Mouse (Mus musculus): Measurements from ENCODE around the gene Tm6sf1. TPM values are rescaled to one million over a fixed set of nuclear protein-coding genes. Genes with fewer than 3 reads are reported as not detected.

The Tm6sf1 gene
- polyA plus RNA-seq, 1 experiment = 229 TPM

DNA sequence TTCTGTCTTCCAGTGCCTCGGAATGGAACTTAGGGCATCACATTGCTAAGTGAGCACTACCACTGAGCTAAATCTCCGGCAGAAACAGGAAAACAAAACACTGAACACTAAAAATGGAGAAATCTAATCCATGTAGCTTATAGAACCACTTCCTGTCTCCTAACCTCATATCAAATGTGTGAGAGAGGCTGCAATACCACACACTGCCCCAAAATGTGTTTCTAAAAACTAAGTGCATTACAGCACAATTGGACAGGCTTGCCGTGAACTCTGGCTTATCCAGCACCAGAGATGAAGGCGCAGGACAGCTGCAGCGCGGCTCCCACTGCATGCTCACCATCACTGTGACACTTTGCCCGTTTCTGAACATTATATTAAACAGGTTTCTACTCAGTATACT, 70.2 kb downstream of the Tm6sf1 start:
- no peak for DNase-seq
- TF ChIP-seq CTCF (IDR thresholded peaks at IDR 0.05; ENCODE audit: borderline replicate concordance, control insufficient read depth, extremely low read depth, insufficient read depth, low read length, poor library complexity) = no peak
- TF ChIP-seq POLR2A (IDR thresholded peaks at IDR 0.05; ENCODE audit: control insufficient read depth, extremely low read depth, insufficient read depth, low read length, poor library complexity) = no peak
- Histone ChIP-seq H3K27ac (ENCODE audit: control insufficient read depth, insufficient read depth, low read length) (no peak overlapping the region), H3K4me1 (replicated peaks; ENCODE audit: control insufficient read depth, insufficient read depth, low read length) (peaks cover 9% of the 10 kb centered on the region), H3K27me3 (ENCODE audit: control insufficient read depth, insufficient read depth, low read length) (no peaks in the 10 kb centered on the region), H3K36me3 (ENCODE audit: control insufficient read depth, insufficient read depth, low read length) (no peaks in the 10 kb centered on the region), H3K4me3 (ENCODE audit: control insufficient read depth, insufficient read depth, low read length) (no peak overlapping the region)
- 47% methylated on average over 7 of the region's 7 CpGs for WGBS

DNA sequence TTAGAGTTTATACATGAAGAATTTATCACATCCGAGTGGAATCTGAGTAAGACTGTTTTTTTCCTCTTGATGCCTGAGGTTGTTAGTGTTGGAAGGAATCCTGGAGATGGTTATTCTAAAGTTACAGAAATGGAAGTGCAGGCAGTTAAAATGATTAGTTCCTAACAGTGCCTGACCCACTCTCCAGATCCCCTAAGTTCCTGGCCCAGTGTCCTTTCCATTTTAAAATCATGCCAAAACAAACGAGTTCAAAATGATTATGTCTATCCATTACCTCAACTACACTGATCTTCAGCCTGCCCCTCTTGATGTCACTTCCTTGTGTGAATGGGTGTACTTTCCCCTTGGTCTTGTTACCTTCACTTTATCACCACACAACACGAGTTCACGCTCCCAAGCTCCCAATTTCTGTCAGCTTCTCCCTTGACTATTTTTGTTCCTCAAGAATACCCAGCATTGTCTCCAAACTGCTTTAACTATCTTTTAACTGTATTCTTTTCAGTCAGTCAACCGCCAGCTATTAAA, 73.8 kb downstream of the Tm6sf1 start:
- Histone ChIP-seq H3K4me3 (ENCODE audit: control insufficient read depth, insufficient read depth, low read length) (no peak overlapping the region), H3K27me3 (ENCODE audit: control insufficient read depth, insufficient read depth, low read length) (no peaks in the 10 kb centered on the region; the same call in 1 of the 2 replicates), H3K27ac (ENCODE audit: control insufficient read depth, insufficient read depth, low read length) (no peak overlapping the region), H3K36me3 (ENCODE audit: control insufficient read depth, insufficient read depth, low read length) (no peaks in the 10 kb centered on the region), H3K4me1 (replicated peaks; ENCODE audit: control insufficient read depth, insufficient read depth, low read length) (peaks cover 12% of the 10 kb centered on the region)
- WGBS = 55% methylated on average over 5 of the region's 5 CpGs
- no peak for DNase-seq
- TF ChIP-seq POLR2A (IDR thresholded peaks at IDR 0.05; ENCODE audit: control insufficient read depth, extremely low read depth, insufficient read depth, low read length, poor library complexity) (no peak), CTCF (IDR thresholded peaks at IDR 0.05; ENCODE audit: borderline replicate concordance, control insufficient read depth, extremely low read depth, insufficient read depth, low read length, poor library complexity) (no peak)

DNA sequence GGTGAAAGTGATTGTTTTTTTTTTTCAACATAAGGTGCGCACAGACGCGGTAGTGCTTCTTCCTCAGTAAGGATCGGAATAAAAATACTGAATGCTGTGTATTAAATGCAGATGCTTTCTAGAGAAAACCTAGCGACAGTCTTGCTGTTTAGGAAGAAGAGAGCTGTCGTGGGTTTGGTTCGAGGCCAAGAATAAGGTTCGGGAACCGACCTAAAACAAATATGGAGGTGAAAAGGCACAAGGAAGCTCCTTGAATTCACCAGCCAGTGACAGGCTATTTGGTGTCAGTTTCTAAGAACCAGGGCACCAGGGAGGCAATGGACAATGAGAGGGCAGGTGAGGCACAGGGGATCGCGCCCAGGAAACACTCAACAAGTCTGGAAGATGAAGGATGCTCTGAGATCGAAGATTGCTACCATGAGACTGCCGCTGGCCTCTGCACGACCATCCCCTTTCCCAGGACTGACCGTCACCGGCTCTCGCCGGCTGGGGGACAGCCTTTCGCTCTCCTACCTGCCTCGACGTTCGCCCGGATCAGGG, 74.3 kb downstream of the Tm6sf1 start:
- TF ChIP-seq CTCF (IDR thresholded peaks at IDR 0.05; ENCODE audit: borderline replicate concordance, control insufficient read depth, extremely low read depth, insufficient read depth, low read length, poor library complexity) (no peak), POLR2A (IDR thresholded peaks at IDR 0.05; ENCODE audit: control insufficient read depth, extremely low read depth, insufficient read depth, low read length, poor library complexity) (no peak)
- no peak overlapping the region for H3K27ac ChIP-seq (ENCODE audit: control insufficient read depth, insufficient read depth, low read length)
- H3K4me1 ChIP-seq (replicated peaks; ENCODE audit: control insufficient read depth, insufficient read depth, low read length) = peaks cover 12% of the 10 kb centered on the region
- DNase-seq = no peak
- peak overlapping the region; percentile 78 for H3K4me3 ChIP-seq (ENCODE audit: control insufficient read depth, insufficient read depth, low read length)
- no peaks in the 10 kb centered on the region; the same call in 1 of the 2 replicates for H3K27me3 ChIP-seq (ENCODE audit: control insufficient read depth, insufficient read depth, low read length)
- no peaks in the 10 kb centered on the region for H3K36me3 ChIP-seq (ENCODE audit: control insufficient read depth, insufficient read depth, low read length)
- 12% methylated on average over 23 of the region's 23 CpGs for WGBS

DNA sequence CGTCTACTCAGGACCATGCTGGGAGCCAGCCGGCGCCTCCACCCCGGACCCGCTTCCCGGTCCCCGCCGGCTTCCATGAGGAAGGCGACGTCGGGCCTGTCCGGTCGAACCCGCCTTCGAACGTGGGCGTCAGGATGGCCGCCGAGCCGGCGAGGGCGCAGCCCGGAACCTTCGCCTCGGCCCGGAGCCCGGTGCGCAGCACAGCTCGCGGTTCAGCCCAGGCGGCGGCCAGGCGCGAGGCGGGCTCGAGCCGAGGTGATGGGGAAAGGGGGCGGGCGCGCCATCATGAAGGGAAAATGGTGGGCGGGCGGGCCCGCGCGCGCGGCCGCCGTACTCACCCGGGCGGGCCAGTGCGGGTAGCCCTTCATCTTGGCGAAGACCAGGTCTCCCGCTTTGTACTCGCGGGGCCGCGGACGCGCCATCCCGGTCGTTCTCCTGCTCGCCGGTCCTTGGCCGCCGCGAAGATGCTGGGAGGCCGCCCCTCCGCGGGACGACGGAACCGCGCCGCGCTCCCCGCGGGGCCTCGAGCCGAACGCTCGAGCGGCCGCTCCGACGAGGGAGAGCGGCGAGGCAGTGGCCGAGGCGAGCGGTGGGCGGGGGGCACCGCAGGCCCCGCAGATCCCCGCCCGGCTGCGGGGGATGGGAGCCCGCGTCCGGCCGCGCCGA, 74.9 kb downstream of the Tm6sf1 start:
- Histone ChIP-seq H3K36me3 (ENCODE audit: control insufficient read depth, insufficient read depth, low read length) (no peaks in the 10 kb centered on the region), H3K27ac (ENCODE audit: control insufficient read depth, insufficient read depth, low read length) (no peak overlapping the region), H3K4me1 (replicated peaks; ENCODE audit: control insufficient read depth, insufficient read depth, low read length) (peaks cover 12% of the 10 kb centered on the region), H3K4me3 (ENCODE audit: control insufficient read depth, insufficient read depth, low read length) (peak overlapping the region; percentile 78), H3K27me3 (ENCODE audit: control insufficient read depth, insufficient read depth, low read length) (no peaks in the 10 kb centered on the region; the same call in 1 of the 2 replicates)
- peak; percentile 60 for DNase-seq
- WGBS = 1% methylated on average over 103 of the region's 103 CpGs
- TF ChIP-seq CTCF (IDR thresholded peaks at IDR 0.05; ENCODE audit: borderline replicate concordance, control insufficient read depth, extremely low read depth, insufficient read depth, low read length, poor library complexity) (no peak), POLR2A (IDR thresholded peaks at IDR 0.05; ENCODE audit: control insufficient read depth, extremely low read depth, insufficient read depth, low read length, poor library complexity) (no peak)

Other genes with a start within 250 kb of the Tm6sf1 start
- 1.2 and 2.4 TPM in 2 replicates for gene Homer2, start 151.5 kb upstream of the Tm6sf1 start, polyA plus RNA-seq (2012; rRNA removed)
- 11.4 and 13.5 TPM in 2 replicates for gene Ramac, start 96.1 kb upstream of the Tm6sf1 start, polyA plus RNA-seq (2012; rRNA removed)
- 32.7 and 39.6 TPM in 2 replicates for gene 3110040N11Rik, start 69.5 kb upstream of the Tm6sf1 start, polyA plus RNA-seq (2012; rRNA removed)
- gene Btbd1, start 29.6 kb upstream of the Tm6sf1 start, polyA plus RNA-seq (2012; rRNA removed) = 37.5 and 45.2 TPM in 2 replicates
- not detected in 2 replicates for gene Gm10160, start 3.2 kb upstream of the Tm6sf1 start, polyA plus RNA-seq (2012; rRNA removed)
- 5.1 TPM in 2 replicates for gene Hdgfl3, start 75.5 kb downstream of the Tm6sf1 start, polyA plus RNA-seq (2012; rRNA removed)
- gene Bnc1, start 133.3 kb downstream of the Tm6sf1 start, polyA plus RNA-seq (2012; rRNA removed) = 1.1 and 1.5 TPM in 2 replicates

Data from thymus, adult 2 months (tissue).